Mouse (Mus musculus) 416B (cell line): ENCODE measurements at regions not wholly inside any gene's neighbourhood (a gene's known extent, or its start where the extent isn't known, plus 50 kb on each side); places are given as distances from the start of the nearest gene placed in this dataset.

ENCODE experiments used
- DNase-seq: peaks from one replicate; pipeline ENCODE4 v3.0.0; 2011; ENCODE audit warnings: low read depth

DNA sequence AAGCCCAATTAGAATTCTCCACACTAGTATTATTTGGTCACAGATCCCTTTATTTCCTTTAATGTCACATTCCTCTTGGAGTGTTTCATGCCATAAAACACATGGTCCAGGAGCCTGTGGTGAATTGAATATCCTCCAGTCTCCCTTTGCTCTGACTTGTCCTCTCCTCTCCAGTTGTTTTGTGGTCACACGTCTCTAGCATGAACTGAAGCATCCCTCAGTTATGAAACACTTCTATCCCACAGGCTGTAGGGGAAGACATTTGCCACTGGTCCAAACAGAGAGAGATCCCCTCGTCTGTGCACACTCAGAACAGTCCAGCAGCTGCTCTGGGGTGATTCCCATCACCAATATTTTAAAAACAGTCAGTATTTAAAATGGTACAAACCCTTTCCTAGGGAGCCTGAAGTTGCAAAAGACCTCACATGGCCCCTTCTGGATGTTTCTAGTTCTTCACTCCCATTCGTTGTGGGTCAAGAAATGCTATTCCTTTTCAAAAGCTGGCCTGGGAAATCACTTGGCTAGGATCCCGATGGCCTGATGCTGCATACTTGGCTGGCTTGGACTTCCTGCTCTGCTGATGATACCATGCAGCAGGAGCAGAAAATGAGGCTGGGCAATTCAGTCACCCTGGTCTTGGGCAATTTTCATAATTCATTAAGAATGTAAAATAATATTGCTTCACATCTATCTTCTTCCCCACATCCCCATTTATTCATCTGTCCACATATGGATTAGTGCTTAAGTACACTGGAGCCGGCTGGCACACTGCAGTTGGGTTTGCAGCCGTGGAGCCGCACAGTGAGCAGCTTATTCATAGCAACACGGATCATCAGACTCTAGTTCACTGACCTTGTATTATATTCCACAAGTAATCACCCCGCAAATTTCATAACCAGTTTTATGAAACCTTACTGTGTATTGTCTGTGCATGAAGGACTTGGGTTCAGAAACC lies 83.1 kb upstream of the Adamts9 start:
- no peak for DNase-seq

DNA sequence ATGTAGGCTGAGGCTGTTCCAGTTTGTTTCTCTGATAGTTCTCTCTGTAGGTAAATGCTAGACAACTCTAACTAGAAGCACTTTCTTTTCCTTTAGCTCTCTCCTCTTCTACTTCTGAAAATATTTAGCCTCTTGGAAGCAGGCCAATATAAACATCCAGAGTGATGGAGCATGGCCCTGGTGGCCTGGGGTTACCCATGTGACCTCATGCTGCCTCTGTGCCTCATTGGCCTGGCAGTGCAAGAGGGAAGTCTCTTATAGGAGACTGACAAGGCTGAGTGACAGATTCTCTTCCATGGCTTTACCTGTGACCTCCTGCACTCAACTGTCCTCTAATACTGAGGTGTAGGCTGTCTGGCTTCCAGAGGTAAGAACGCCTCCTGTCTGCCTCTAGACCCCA lies 71.2 kb upstream of the Adamts9 start:
- DNase-seq, result peak; percentile 61

DNA sequence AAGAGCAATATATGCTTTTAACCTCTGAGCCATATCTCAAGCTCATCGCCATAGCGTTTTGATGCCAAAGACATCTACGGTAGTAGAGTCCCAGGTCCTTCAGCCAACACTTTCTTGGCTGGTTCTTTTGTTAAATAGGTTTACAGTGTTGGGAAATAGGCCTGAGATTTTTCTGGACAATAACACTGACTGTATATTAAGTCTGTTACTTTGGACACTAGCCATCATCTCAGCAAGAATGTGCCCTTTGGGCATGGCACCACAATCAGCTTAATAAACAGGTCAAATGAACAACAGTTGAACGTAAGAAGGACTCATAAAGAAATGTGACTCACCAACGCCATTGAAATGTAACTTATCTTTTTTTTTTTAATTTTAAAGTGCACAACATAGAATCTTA lies 68.6 kb upstream of the Adamts9 start:
- no peak for DNase-seq

DNA sequence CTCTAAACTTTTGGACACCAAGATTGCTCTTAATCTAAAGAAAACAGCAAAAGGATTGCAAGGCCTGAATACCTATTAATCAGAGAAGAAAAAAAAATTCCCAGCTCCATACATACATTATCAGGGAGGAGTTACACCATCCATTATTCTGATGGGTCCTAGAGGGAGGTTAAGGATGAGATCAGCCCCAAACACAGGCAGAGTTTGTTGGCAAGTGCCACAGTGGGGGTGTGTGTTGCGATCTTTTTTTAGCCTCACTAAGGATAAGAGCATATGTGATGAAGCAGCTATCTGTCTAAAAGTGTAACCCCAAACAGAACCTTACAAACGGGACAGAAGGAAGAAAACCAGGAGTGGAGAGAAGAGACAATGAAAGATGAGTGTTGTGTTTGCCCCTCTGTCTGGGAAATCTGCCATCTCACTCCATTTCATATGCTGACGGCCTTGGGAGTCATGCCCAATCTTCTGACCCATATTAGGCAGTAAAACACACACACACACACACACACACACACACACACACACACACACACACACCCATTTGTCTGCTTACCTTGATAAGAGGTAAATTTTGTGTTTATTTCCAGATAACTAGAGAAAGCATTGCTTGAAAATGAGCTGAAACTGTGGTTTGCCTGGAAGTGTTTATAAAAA lies 61.4 kb upstream of the Adamts9 start:
- no peak for DNase-seq

DNA sequence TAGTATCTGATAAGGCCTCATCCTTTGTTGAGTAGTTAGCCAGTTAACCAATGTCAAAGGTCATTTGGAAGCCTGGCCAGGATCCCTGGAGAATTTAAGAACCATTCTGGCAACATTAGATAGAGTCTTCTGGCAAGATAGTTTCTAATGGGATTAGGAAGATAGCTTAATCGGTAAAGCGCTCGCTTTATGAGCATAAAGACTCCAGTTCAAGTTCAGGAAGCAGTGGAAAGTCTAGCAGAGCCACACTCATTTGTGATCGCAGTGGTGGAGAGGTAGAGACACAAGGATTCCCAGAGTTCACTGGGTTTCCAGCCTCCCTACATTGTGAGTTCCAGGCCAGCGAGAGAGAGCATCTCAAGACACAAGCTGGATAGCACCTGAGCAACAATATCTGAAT lies 60.5 kb upstream of the Adamts9 start:
- no peak for DNase-seq

DNA sequence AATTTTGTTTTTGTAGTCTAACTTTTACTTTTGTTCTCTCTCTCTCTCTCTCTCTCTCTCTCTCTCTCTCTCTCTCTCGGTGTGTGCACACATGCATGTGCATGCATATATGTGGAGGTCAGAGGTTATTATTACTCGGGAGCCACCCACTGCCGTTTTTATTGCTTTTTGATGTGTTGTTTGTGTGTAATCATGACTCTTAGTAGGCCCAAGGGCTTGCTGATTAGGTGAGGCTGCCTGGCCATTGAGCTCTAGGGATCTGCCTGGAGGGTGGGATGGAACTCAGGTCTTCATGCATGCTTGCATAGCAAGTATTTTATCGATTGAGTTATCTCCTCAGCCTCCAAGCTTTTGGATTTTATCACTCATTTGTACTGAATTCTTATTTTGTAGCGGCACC lies 50.4 kb upstream of the Adamts9 start:
- no peak for DNase-seq
